Mouse (Mus musculus) MEL (cell line): ENCODE results near the gene Frem1.

Experiments
- CTCF ChIP-seq, 3 experiments: IDR thresholded peaks in 2 of 3; conservative IDR thresholded peaks in 1 of 3; 2 replicates each; pipeline ENCODE4 v1.5.1; 2011 to 2012; ENCODE audit warnings: low read length in 3 of 3, low read depth in 2 of 3, mild to moderate bottlenecking in 2 of 3, improper control_type of control experiment in 1 of 3, inconsistent platforms in 1 of 3, mixed read lengths in 1 of 3, moderate library complexity in 1 of 3; ENCODE audit not compliant: control insufficient read depth in 1 of 3, insufficient read depth in 1 of 3, poor library complexity in 1 of 3, severe bottlenecking in 1 of 3
- GATA1 ChIP-seq: IDR thresholded peaks from 2 replicates; pipeline ENCODE4 v1.6.1; 2011; ENCODE audit warnings: low read depth, low read length, improper control_type of control experiment
- ZC3H11A ChIP-seq: IDR thresholded peaks from 2 replicates; pipeline ENCODE4 v1.6.1; 2012; ENCODE audit warnings: low read depth, mild to moderate bottlenecking, inconsistent platforms, low read length, improper control_type of control experiment
- ZMIZ1 ChIP-seq: IDR thresholded peaks from 2 replicates; pipeline ENCODE4 v1.6.1; 2012; ENCODE audit warnings: low read depth, mild to moderate bottlenecking, inconsistent platforms, low read length, improper control_type of control experiment, moderate library complexity

DNA sequence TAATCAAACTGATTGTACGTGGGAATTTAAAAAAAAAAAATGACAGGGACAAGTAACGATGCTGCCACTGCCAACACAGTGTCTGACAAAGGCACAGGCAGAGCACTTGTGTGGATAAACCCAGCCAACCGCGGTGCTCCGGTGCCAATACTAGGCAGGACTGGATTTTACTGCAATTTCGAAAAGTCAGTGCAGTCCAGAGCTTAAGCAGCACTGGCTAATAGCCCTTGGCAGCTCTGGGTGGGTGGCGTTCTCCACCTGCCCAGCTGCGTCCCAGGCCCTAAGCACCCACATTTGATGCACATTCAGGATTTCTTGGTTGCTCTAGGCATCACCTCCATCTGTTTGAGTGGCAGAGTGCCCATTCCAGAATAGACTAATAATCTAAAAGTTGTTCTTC, 188.8 kb downstream of the Frem1 start:
- no peak for TF ChIP-seq CTCF (IDR thresholded peaks at IDR 0.05 in 2 of 3, conservative IDR thresholded peaks at IDR 0.05 in 1 of 3; ENCODE audit: control insufficient read depth in 1 of 3, insufficient read depth in 1 of 3, low read depth in 2 of 3, low read length in 3 of 3, poor library complexity in 1 of 3, severe bottlenecking in 1 of 3)
- no peak for TF ChIP-seq ZMIZ1
- no peak for TF ChIP-seq ZC3H11A
- TF ChIP-seq GATA1 = no peak
